Mouse (Mus musculus) left cerebral cortex, postnatal 36 days (tissue): ENCODE data around the gene Plaur. TPM values are rescaled to one million over a fixed set of nuclear protein-coding genes. Genes with fewer than 3 reads are reported as not detected.

Experiments used
- DNase-seq, 2 experiments: peaks; one replicate each; pipeline ENCODE4 v3.0.0; 2021 to 2022; ENCODE audit warnings: low spot score in 2 of 2, mixed read lengths in 1 of 2
- intact Hi-C: fragments of 180-260 bp; cut with DNase I; formaldehyde crosslinking; loops from one replicate; pipeline ENCODE4 v1.15.1; 2025
- total RNA-seq, 2 experiments: library from RNA; stranded (reverse); gene quantifications; 2 replicates each; pipeline ENCODE4 v1.2.3; 2021

The Plaur gene
- total RNA-seq = 1 to 10 TPM in 1 of 2 experiments, under 1 TPM in 1; 0.91 to 1.7 TPM

DNA sequence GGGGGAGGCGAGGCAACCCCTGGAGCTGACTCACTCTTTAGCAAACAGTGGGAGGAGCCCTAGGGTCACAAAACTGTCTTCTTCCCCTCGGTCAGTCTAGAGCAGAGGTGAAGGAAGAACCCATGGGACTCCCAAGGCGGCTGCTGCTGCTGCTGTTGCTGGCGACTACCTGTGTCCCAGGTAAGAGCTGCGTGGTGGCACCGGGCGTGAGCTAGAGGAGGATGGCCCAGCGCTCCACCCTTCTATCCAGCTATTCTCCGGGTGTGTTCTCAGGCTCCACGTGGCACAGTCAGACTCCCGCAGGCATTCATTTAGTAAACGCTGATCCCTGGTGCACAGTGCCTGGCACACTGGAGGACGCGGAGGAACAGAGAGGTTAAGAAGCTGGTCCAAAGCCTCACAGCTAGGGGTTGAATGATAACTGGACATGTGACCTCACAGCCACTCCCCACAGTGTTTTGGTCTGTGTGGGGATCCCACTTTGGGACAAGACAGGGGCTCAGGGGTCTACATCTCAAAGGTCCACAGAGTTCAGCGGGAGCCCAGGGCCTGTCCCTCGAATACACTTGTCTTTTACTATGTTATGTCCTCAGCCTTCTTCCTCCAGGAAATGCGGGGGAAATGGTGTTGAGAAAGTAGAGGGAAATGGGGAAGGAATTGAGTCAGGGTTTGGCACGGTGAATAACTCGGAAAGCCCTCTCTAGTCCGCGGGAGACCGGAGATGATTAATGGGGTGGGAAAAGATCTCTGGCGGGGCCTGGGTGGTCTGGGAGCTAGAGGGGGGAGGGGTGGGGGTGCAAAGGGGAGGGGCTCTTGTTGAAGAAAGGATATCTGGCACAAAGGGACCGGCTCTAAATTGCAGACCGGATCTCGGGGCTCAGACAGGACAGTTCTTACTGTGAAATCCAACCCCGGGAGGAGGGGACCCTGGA lies at the start of gene Plaur:
Plaur (plus strand) TSS at position 97 of the 932 bp plus-strand sequence.
- intact Hi-C loops = no loop called here
- no peak for DNase-seq

DNA sequence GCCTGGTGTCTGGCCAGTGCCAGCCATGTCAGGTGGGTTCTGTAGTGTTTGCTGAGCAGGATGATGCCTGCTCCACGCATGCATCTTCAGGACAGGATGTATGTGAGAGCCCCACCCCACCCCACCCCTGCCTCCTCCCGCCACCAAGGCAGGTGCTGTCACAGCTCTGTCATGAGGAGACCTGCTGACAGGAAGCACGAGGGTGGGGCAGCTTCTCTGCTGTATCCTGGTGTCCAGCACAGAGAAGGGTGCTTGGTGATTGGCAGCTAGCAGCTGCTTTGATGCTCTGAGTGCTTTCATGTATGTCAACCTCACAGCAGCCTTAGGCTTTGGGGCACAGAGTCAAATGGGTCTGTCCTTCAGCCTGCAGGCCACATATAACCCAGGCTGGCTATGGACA lies 48.7 kb upstream of the Plaur start:
- no peak for DNase-seq
- intact Hi-C loops = no loop called here

DNA sequence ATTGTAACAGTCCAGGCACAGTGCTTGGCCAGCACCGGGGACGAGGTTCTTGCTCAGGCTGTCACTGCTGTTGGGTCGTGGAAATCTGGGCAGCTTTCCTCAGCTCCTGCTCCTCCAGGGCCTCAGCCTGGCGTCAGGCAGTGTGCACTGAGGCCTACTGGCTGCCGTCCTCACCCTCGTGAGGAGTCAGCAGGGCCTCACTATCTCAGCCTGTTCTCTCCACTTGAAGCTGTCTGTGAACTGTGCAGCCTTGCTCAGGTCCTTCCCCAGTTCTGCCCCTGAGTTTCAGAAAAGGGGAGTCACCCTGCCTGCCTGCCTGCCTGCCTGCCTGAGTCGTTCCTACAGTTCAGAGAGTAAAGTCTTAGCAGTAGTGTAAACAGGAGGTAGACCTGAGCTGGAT lies 47.0 kb upstream of the Plaur start:
- DNase-seq = no peak
- intact Hi-C loops = no loop called here

DNA sequence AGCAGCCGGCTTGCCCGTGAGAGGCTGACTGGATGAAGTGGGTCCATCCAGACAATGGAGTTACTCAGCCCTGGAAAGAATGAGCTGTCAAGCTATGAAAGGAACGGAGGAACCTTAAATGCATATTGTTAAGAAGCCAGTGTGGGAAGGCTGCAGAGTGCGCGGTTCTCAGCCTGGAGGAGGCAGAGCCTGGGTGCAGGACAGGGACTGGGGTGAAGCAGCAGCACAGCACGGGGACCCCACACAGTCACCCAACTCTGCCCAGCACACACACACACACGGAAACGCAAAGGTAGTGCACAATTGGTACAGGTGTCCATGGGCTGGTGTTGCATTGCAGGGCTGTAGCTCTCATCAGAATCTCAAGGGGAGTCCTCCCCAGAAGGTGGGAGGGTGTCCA lies 42.7 kb upstream of the Plaur start:
- DNase-seq = no peak
- intact Hi-C loops = no loop called here

DNA sequence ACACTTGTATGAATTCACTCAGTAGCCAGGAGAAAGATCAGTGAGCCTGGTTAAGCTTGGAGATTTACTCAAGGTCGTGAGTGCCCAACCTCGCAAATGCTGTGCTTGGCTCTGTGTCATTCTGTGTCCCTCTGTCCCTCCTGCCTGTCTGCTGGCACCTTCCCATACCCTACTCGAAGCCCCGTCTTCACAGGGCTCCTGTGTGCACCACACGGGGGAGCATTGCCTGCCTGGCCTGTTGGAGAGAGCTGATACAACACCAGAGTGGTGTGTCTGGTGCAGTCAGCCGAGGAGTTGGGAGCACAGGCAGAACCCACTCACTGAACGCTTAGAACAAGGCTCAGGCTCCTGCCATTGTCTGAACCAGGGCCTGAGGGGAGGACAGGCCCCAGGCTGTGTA lies 40.6 kb upstream of the Plaur start:
- intact Hi-C loops = no loop called here
- no peak for DNase-seq

DNA sequence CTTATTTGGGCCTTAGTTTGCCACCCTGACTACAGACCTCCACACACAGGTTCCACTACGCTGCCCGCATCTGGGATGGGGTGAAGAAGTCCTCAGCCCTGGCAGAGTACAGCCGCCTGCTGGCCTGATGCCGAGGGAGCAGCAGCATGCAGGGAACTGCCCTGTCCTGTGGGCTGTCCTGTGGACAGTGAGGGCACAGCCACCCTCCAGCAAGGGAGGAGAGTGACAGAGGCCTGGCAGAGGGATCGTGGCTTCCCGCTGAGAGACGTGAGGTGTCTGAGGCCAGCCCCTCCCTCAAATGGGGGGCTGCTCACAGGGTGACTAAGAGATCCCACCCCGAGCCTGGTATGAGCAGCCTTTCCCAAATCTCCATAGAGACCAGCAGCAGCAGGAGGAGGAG lies 40.0 kb upstream of the Plaur start:
- no peak for DNase-seq
- intact Hi-C loops = no loop called here

DNA sequence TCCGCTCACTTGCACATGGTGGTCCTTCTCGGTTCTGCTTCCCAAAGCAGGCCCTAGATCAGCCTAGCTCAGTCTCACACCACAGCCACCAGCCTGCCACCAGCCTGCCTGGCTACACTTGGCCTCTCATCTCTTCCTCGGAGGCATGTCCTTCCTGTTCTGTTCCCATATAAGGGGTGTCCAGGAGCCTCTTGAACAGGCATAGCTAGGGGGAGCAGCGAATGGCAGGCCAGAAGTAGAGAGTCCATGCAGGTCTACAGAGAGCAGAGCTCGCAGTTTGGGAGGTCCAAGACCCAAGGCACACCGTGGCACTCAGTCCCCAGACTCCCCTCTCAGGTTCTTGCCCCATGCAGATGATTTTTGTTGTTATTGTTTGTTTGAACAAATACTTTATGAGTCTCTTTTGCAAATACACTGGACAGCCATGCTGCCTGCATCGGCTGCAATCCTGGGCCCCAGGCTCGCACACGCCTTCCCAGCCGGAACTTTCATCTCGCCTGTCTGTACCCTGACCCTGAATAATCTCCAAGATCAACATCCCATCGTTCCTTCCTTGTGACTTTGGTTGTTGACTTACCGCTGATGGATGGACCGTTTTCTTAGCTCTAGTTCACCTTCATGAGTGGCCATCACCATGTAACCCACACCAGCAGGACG lies 39.0 kb upstream of the Plaur start:
- DNase-seq = no peak
- intact Hi-C loops = no loop called here

DNA sequence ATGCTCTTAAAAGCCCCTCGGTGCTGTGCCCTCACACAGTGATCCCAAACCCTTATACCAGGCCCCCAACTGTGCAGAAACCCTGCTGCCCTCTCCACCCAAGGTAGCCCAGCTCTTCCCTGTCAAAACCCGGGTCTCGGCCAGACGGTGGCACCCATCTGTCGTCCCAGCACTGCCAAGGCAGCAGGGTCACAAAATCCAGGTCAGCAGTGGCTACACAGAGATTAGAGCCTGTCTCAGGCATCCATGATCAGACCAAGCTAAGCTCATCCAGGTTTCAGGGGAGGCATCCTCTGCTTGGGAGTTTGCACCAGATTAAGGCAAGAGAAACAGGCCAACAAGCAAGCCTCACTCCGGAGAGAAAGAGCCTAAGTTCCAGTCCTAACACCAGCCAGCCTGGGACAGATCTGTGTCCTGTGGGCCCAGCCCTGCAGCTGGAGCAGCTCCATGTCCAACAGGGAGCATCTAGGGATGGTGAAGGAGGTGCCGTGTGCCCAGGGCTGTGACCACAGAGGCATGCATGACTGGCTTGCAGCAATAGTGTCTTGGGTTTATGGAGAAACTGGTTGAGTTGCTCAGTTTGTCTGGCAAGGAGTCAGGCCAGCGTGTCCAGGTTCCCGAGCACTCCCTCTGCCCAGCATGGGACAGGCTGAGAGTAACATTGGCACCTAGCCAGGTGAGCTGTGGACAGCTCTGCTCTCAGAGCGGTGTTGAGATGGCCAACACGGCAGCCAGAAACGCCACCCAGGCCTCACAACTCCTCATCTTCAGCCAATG lies 38.1 kb upstream of the Plaur start:
- intact Hi-C loops = no loop called here
- no peak for DNase-seq

DNA sequence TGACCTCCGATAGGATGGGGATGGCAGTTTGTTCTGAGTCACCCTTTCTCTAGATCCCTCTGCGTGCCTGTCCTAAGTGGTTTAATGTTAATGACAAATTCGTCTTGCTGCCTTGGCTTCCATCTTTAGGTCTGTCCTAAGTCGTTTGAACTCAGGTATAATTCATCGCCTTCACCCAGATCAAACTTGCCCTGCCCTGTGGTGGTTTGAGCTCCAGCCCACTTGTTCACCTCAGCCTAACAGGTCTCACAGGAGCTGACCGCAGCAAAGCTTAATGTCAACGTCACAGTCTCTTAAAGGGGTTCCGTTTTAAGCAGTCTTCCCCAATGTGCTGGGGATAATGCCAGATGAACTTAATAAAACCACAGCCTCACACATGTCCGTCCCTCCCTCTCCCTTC lies 36.4 kb upstream of the Plaur start:
- no peak for DNase-seq
- intact Hi-C loops = no loop called here

DNA sequence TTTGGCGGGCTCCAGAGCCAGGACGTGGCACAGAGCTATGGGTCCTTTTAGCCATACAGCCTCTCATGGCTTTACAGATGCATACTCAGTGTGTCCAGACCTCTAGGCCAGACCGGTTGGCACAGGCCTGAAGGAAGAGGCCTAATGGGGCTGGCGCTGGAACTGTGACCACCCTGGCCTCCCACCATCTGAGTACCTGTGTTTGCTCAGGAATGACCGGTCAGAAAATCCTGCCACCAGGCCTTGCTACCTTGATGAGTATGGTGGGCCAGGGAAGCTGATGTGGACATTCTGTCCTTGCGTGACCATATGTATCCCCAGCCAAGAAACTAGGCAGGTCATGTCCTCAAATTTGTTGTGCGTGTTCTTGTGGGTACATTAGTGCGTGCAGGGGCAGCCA lies 35.1 kb upstream of the Plaur start:
- intact Hi-C loops = no loop called here
- no peak for DNase-seq

DNA sequence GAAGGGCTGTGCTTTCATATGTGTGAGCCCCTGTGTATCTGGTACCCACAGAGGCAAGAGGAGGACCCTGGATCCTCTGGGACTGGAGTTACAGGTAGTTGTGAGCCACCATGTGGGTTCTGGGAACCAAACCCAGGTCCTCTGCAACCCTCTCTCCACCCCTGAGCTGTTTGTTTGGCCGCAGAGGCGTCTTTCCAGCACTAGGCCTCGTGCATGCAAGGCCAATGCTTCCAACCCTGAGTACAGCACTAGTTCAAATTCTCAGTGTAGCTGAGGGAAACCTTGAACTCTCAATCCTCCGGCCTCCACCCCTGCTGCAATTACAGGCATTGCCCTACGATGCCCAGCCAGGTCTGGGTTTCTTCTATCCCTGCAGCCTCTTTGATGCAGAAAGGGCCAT lies 33.6 kb upstream of the Plaur start:
- intact Hi-C loops = no loop called here

DNA sequence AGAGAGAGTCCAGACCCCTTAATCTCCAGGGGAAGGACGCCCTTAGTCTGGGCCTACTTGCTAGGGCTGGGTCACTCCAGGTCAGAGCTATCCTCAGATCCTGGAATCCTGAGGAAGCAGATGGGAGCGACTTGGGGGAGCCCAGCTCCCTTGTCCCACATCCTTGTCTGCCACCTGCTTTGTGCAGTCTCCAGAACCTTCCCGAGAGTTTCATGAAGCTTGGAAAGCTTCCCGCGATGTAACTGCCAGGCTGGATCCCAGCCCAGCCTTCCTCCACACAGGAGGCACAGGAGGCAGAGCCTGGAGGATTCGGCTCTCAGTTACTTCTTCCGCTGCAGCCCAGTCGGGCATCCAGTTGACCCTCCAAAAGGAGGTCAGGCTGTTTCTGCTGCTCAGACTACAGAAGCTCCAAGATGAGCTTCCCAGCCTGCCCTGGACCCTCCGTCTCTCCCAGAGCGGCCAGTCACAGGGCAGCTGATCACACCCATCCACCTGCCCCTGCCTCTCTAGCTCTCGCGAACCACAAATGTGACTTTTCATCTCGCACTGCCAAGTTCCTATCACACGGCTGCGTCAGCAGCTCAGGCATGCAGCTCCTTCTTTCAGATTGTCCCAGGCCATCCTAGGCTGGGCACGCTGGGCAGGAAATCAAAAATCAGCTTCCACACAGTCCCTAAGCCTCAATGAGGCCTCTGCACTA lies 32.7 kb upstream of the Plaur start:
- DNase-seq = peak; percentile 86 to 91
- intact Hi-C loops = no loop called here

More for the DNA sequence above, 33.6 kb upstream of the Plaur start:
- DNase-seq = no peak

DNA sequence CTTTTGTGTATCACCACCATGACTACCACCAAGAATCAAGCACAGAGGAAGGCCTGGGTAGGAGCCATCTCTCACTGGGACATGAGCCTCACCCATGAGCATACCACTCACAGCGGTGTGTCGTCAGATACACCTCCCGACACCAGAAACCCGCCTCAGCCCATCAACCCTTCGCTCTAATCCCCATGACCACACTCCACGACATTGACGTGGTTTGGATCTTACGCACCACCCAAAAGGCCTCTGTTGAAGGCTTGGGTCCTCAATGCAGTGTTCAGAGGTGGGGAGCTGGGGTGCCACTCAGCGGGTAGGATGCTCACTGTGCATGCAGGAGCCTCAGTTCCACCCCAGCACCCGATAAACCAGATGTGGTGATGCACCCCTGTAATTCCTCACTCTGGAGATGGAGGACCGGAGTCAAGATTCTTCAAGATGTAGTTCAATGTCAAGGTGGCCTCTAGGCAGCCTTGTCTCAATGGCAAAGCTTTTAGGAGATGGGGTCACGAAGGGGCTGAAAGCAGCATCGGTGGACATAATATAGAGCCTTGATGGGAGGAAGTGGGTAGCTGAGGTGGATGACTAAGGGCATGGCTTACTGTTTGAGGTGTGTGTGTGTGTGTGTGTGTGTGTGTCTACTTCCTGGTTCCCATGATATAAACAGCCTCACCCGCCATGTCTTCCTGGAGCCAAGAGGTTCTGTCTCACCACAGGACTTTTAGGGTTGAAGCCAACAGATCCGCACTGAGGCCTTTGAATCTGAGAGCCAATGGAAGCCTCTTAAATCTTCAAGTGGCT lies 31.5 kb upstream of the Plaur start:
- intact Hi-C loops = no loop called here
- DNase-seq = no peak

DNA sequence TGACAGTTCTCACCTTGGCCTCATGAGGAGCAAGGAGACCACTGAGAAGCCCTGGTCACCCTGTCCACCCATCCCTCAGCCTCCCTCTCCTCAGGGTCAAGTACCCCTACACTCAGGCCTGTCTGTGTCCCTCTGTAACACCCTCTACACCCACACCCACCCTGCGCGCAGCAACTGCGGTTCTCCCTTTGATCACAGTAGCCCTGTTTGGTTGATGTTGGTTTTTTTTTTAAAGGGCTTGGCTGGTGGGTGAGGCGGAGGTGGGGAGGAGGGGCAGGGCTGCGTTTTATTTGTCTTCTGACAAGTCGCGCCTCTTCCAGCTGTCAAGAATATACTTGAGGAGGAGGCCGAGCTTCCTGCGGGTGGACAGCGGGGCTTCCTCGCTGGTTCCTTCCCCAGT lies 30.6 kb upstream of the Plaur start:
- no peak for DNase-seq
- intact Hi-C loops = no loop called here

DNA sequence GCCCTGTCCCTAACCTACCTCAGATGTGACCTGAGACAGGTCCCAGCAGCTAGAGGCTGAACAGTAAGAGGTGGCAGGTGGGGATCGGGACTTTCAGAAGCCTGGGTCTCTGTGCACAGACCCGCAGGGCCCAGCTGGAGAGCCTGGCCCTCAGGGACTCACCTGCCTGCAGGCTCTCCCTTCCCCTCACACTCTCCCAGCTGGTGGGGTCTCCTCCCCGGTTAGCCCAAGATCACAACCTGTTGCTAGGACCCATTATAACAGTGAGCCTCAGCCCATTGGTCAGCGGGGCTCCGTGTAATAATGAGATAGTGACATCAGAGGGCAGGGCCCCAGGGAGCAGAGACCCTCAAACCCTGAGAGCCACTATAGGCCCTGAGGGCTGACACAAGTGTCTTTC lies 27.0 kb upstream of the Plaur start:
- intact Hi-C loops = no loop called here
- no peak for DNase-seq

DNA sequence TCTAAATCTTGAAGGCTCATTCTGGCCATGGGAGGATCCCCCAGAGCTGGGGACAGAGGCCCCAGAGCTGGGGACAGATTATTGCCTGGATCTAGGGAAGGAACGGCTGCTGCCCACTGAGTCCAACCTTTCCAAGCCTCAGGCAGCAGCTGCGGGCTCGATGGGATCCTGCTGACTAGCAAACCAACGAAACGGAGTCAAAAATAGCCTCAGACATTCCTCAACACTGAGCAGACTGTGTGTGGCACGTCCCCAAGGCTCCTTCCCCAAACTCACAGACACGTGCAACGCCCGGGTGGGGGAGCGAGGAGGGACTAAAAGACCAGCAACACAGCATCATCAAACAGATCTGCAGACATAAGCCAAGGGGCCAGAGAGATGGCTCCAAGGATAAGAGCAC lies 24.3 kb upstream of the Plaur start:
- peak; percentile 71 to 80 for DNase-seq
- intact Hi-C loops = no loop called here

DNA sequence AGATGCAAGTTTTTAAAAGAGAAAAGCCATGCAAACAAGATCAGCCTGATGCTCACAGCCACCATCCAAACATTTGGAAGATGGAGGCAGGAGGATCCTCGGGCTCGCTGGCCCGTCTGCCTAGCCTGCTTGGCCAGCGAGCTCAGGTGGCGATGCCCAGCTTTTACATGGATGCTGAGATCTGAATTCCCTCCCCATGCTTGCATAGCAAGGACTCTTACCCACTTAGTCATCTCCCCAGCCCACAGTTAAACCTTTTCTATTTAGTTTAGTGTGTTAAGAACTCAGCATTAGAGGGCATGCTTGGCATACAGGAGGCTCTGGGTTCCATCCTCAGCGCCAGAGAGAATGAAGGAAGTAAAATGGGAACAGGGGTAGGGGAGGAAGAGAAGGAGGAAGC lies 23.1 kb upstream of the Plaur start:
- no peak for DNase-seq
- intact Hi-C loops = no loop called here

DNA sequence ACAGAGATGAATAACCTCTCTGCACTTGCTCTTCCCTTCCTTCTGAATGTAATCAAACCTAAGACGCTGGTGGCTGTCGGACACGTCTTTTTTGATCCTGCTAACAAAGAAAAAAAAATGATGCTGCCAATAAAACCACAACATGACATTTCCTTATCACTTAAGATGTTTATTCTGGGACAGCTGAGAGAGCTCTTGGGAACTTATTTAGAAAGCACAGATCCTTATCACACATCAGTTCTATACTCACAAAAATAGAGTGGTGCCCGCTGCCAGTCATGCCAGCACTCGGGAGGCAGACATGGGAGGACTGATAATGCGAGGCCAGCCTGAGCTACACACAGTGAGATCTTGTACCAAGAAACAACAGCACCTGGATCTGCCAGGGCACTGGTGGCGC lies 22.4 kb upstream of the Plaur start:
- DNase-seq = no peak
- intact Hi-C loops = no loop called here

DNA sequence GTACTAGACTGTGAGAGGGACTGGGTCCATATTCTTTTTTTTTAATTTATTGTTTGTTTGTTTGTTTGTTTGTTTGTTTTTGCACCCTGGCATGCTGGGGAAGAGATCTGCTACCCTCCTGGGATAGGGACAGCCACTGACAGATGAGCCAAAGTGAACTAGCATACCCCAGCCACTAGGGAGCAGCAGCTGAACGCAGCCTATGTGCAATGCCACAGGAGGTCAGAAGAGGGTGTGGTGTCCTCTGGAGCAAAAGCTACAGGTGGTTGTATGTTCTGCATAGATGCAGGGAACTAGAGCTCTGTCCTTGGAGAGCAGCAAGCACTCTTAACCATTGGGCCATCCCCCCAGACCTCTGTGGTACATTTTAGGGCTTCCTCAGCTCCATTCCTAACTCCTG lies 20.5 kb upstream of the Plaur start:
- intact Hi-C loops = no loop called here
- DNase-seq = no peak
